Mouse (Mus musculus): ENCODE results near the gene Folr2.
A peak's percentile ranks its signal among the peaks of the same experiment; 100 is the strongest.

Gene Folr2

DNA sequence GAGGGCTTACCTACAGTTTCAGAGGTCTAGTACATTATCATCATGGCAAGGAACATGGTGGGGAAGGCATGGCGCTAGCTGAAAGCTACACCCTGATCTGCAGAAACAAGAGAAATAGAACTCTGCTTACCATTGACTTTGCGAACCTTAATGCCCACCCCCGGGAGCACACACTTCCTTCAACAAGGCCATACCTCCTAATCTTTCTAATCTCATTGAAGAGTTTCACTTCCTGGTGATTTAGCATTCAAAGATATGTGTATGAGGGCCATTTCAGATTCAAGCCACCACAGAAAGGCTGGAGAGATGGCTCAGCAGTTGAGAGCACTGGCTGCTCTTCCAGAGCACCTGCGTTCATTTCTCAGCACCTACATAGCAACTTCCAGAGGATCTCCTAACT, at the start of gene Folr2:
Folr2 (minus strand) TSS at position 101 of the 400 bp plus-strand sequence.
- no peak for DNase-seq (ENCODE audit: low spot score)

DNA sequence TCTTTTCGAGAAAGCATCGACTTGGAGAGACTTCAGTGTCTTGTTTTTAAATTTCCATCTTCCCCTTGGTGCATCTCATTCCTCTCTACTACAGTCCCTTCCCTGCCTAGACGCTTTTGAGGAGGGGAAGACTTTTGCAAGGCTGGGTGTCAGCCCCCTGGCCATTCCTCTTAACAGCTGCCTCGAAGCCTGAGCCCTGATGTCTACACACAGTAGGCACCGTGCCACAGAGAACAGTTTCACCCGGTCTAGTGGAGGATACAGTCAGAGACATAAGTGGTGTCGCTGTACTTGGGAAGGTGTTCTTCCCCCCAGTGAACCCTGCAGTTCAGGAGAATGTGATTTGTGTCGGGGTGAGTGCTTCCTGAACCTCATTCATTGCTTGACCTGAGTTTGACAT, 49.7 kb upstream of the Folr2 start:
- no peak for DNase-seq (ENCODE audit: low spot score)

DNA sequence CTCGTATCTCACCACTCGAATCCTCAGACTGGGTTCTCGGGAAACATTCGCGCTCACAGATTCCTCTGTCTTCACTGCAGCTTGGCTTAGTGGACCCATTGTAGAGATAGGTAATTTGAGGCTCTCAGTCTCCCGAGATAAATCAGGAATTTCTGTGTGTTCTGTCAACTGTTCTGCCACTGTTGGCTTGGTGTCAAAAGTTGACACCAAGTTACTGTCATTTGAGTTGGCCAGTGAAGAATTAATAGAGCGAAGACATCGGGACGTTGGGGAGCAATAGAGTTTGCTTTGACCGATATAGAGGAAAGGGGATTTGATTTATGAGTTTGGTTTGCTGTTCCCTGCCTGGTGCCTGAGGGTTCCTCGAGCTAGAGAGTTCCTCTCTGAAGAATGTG, 49.3 kb upstream of the Folr2 start, which contains the start of gene Tomt:
Tomt (minus strand) TSS at position 73 of the 395 bp plus-strand sequence.
- no peak for DNase-seq (ENCODE audit: low spot score)

- DNase-seq (ENCODE audit: low spot score): peak; percentile 96
Measured at GRCm38 (mm10) chr7:101905561-101906286, 48.7 kb upstream of the Folr2 start, which contains the start of gene Lamtor1. Gene Lamtor1 (plus strand): TSS chr7:101905904.

GRCm38 (mm10) chr7:101902846-101903245, 45.9 kb upstream of the Folr2 start:
- no peak for DNase-seq (ENCODE audit: low spot score)

DNA sequence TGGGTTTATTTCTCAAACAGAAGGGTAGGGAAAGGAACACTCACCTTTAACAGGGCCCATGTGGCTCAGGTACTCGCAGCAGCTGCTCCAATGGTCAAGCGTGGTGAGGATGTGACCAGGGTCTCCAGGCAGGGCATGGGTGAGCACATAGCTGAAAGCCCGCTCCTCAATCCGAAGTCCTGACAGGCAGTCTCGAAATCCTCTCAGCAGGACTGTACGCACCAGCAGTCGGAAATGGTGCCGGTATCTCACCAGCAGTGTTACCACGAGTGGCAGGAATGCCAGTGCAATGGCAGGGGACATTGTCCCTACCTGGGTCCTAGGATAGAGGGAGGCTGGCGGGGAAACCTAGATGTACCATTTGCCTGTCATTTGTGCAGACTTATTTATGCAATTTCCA, 45.0 kb upstream of the Folr2 start:
- DNase-seq (ENCODE audit: low spot score): no peak

DNA sequence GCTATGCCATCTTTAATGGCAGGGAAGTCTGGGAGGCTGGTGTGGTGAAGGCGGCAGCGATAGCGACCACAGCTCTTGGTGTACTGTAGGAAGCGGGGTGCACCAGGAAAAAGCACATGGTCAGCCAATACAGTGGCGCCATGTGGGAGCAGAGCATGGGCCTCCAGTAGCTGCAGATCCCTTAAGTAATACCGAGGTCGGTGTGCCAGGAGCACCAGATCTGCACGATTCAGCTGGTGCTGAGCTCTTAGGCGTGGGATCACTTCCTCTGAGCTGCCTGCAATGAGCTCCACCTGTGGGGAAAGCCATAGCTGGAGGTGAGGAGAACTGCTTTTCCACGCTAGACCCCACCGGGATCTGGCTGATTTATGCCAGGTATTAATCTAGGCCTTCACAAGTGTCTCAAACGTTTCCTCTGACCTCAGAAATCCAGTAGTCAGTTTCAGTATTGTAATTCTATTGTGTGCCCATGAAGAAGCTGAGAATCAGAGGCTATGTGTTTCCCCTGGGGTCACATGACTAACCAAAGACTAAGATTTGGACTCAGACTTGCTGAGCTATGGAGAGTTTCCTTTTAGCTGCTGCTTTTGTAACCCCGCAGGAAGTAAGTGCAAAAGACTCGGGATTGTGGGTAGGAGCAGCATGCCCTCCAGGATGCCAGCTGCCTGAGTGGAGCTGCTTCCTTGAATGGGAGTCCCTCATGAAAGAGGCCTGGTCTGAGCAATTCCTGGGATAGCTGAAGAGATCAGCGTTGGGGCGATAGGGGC, 43.5 kb upstream of the Folr2 start:
- no peak for DNase-seq (ENCODE audit: low spot score)

DNA sequence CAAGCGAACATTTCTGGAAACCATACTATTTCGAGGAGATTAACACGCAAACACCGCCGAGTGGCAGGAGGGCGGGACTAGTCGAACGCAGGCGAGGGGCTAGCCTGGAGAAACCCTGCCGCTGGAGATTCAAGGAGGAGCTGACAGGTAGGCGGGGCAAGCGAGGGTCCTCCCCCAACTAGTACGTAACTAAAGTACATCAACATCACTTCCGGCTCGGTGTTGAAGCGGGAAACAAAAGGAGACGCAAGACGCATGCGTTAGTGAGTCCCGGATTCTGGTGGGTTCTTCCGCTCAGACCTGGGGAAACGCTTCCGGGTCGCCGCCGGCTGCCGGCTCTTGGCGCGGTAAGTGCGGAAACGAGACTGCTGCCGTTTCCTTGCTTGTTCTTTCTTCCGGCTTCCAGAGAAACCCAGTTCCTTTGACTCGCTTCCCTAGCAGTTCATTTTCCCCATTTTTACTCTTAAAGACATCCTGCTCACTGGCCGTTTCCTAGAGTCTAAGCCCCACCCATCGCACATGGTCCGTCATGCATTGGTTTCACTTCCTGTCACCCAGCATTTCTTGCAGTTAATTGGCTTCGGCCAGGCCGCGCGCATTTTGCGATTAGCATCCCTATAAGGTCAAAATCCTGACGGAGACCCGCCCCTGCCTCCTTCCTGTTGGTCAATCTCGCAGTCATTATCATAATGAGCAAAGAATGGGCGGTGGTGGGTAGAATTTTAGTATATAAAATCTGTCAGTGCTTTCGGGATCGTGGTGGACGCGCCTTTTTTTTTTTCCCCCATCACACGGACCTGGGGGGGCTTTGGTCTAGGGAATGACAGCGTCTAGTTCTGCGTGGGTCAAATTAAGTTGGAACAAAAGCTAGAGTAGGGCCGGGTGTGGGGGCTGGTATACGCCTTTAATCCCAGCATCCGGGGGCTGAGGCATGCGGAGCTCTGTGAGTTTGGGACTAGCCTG, 39.4 kb upstream of the Folr2 start:
- peak; percentile 85 for DNase-seq (ENCODE audit: low spot score)

DNA sequence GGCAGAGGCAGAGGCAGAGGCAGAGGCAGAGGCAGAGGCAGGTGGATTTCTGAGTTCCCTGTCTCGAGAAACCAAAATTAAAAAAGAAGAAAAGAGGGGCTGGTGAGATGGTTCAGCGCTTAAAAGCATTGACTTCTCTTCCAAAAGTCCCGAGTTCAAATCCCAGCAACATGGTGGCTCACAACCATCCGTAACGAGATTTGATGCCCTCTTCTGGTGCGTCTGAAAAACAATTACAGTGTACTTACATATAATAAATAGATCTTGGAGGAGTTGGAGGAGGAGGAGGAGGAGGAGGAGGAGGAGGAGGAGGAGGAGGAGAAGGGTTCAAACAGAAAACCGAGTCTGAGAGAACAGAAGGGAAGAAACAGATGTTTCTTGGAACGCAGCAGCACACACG, 38.7 kb upstream of the Folr2 start:
- DNase-seq (ENCODE audit: low spot score): no peak

DNA sequence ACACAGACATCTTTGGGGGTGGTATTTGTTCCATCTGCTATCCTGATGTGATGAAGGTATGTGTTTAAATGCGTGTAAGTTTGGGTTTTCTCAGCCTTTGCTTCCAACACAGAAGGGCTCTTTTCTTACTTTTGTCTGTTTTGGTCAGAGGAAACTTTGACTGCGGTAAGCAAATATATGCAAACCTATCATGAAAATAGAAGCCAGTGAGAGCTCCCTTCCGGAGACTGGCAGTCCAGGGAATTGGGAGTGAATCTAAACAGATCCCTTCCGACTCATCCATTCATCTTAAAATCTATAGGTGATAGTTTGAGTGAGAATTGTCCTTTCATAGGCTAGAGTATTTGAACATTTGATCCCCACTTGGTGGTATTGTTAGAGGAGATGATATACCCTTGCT, 31.5 kb upstream of the Folr2 start:
- no peak for DNase-seq (ENCODE audit: low spot score)

- DNase-seq (ENCODE audit: low spot score): no peak
Measured at GRCm38 (mm10) chr7:101886274-101886673, 29.3 kb upstream of the Folr2 start.

DNA sequence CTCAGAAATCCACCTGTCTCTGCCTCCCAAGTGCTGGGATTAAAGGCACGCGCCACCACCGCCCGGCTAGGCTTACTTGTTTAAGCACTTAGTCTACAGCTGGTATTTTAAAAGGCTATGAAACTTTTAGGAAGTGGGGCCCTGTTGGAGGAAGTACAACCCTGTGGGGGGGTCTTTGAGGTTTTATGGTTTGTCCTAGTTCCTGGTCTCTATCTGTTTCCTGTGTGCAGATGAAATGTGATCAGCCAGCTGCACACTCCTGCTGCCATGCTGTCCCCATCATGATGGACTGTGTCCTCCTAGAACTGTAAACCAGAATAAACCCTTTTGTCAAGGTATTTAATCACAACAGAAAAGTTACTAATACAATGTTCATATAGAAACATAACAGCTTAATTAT, 27.2 kb upstream of the Folr2 start:
- no peak for DNase-seq (ENCODE audit: low spot score)

- no peak for DNase-seq (ENCODE audit: low spot score)
Measured at GRCm38 (mm10) chr7:101882413-101883154, 25.6 kb upstream of the Folr2 start.

DNA sequence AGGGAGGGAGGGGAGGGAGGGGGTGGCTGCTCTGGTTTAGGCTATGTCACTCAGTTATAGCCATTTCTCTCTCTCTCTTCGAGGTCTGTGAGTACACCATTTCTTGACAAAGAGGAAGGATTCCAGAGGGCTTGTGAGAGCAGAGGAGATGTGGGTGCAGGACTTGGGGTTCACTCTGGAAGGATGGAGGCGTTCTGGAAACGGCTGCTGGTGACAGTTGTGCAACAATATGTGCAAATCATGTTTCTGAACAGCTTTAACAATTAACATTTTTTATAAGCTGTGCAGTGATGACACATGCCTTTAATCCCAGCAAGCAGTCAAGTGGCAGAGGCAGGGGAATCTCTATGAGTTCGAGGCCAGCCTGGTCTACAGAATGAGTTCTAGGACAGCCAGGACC, 23.9 kb upstream of the Folr2 start:
- DNase-seq (ENCODE audit: low spot score): no peak

GRCm38 (mm10) chr7:101875978-101876377, 19.0 kb upstream of the Folr2 start:
- DNase-seq (ENCODE audit: low spot score): no peak

GRCm38 (mm10) chr7:101871296-101871695, 14.3 kb upstream of the Folr2 start:
- no peak for DNase-seq (ENCODE audit: low spot score)

- DNase-seq (ENCODE audit: low spot score): no peak
Measured at GRCm38 (mm10) chr7:101870629-101871028, 13.6 kb upstream of the Folr2 start, which contains the start of gene Folr1. Gene Folr1 (minus strand): TSS chr7:101870788.

DNA sequence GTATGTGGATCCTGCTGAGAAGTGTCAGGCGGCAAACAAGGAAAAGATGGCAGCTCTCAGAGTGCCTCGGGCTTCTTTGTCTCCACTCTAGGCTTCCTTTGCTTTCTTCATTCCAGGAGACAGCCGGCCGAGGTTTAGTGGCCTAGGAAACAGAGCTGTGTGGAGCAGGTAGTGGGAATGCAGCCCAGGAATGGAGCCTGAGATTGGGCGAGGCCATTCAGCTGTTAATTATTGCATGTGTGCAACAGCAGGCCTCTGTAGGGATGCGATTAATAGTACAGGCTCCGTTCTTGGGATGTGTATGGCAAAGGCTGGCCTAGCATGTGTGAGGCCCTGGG, 12.1 kb upstream of the Folr2 start:
- no peak for DNase-seq (ENCODE audit: low spot score)

DNA sequence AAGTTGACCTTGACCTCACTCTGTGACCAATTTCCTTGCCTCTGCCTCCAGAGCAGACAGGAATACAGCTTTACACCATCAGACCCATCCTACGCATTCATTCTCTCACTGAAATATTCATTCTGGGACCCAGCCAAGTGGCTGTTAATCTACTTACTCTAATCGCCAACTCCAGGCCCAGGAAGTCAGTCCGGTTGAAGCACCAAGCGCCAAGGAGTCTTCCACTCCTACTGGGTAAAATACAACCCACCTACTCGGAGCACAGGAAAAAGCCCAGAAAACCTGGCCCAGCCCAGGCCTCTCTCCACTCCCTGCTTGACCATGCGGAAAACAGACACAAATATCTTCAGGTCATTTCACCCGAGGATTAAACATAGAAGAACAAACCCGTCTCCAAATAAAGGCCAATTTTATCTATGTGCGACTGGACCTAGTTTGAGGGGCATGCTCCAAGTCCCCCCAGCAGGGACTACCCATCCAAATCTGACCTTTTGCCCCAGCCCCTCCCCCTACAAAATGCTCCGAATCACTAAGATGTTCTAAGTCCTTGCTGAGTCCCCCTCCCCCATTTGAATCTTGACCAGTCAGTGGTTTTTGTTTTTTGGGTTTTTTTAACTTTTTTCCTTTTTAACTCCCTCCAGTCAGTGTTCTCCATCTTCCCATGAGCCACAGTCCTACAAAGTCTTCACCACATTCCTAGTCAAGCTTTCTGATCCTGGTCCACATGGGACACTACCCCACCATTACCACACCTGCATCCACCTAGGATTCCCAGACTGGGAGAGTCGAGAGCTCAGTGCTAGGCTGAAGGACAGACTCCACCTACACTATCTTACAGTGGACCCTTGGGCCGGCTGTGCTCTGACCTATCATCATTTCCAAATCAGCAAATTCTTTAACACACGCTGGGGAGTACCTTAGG, 11.5 kb upstream of the Folr2 start:
- DNase-seq (ENCODE audit: low spot score): peak; percentile 17

DNA sequence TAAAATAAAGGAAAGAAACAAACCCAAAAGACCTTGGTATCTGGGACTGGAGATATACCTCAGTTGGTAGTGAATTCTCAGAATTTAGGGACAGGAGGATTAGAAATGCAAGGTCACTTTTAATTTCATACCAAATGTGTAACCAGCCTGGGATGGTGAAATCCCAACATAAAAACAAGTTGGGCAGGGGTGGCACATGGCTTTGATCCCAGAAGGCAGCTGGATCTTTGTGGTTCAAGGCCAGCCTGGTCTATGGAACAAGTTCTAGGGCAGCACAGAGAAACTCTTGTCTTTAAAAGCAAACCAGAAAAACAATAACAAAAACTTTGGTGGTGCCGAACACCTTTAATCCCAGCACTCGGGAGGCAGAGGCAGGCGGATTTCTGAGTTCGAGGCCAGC, 10.5 kb upstream of the Folr2 start:
- no peak for DNase-seq (ENCODE audit: low spot score)

Data from ovary, postnatal 14 days (tissue).